Mouse (Mus musculus) CH12.LX (cell line): ENCODE results near the gene Gramd1b.

ENCODE experiments used
- CTCF ChIP-seq, 2 experiments: IDR thresholded peaks in 1 of 2; conservative IDR thresholded peaks in 1 of 2; 2 replicates each; pipeline ENCODE4 v1.5.1; 2011 to 2012; ENCODE audit warnings: low read depth in 2 of 2, low read length in 2 of 2, improper control_type of control experiment in 1 of 2, inconsistent platforms in 1 of 2, mild to moderate bottlenecking in 1 of 2, moderate library complexity in 1 of 2
- EP300 ChIP-seq: IDR thresholded peaks from 2 replicates; pipeline ENCODE4 v1.6.1; 2011; ENCODE audit warnings: low read length, improper control_type of control experiment
- POLR2A ChIP-seq: IDR thresholded peaks from 2 replicates; pipeline ENCODE4 v1.6.1; 2011; ENCODE audit warnings: low read depth, mild to moderate bottlenecking, improper control_type of control experiment, low read length
- POLR2AphosphoS2 ChIP-seq: IDR thresholded peaks from 2 replicates; pipeline ENCODE4 v1.6.1; 2011; ENCODE audit warnings: low read depth, low read length, improper control_type of control experiment
- UBTF ChIP-seq: IDR thresholded peaks from 2 replicates; pipeline ENCODE4 v1.6.1; 2012; ENCODE audit warnings: low read depth, mild to moderate bottlenecking, inconsistent platforms, low read length, improper control_type of control experiment, moderate library complexity

DNA sequence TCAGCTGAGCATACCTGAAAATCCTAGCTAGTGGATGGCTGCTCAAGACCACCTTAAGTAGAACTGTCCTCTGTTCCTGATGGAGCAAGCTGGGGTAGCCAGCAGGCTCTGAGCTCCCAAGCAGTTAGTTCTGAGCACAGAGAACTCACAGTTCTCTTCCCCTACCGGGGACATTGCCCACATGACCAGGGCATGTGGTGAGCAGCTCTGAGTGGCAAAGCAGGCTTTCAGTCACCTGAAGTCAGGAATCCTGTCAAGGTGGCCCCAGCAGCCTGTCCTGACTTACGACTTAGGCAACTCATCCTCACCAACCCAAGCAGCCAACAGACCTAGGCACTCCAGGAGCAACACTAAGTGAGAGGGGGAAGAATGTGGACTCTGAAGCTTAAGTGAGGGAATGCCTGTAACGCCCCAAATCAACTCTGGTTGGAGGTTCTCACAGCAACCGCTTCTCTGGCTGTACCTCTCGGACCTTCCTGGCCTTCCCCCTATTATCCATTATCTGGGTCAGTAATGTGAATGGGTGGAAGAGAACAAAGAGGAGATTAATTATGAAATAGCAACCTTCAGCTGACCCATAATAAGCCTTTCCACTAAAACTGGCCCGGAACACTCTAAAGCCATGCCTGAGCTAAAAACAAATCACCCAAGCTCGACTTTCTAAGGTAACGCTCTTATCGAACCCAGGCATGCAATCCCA lies 154.3 kb downstream of the Gramd1b start:
- TF ChIP-seq EP300 = no peak
- TF ChIP-seq POLR2A = no peak
- TF ChIP-seq POLR2AphosphoS2 = no peak
- TF ChIP-seq UBTF = no peak
- TF ChIP-seq CTCF (conservative IDR thresholded peaks at IDR 0.05 in 1 of 2, IDR thresholded peaks at IDR 0.05 in 1 of 2; ENCODE audit: low read depth in 2 of 2, low read length in 2 of 2) = no peak
